Mouse (Mus musculus): Measurements from ENCODE around the gene Zfand3.

DNA sequence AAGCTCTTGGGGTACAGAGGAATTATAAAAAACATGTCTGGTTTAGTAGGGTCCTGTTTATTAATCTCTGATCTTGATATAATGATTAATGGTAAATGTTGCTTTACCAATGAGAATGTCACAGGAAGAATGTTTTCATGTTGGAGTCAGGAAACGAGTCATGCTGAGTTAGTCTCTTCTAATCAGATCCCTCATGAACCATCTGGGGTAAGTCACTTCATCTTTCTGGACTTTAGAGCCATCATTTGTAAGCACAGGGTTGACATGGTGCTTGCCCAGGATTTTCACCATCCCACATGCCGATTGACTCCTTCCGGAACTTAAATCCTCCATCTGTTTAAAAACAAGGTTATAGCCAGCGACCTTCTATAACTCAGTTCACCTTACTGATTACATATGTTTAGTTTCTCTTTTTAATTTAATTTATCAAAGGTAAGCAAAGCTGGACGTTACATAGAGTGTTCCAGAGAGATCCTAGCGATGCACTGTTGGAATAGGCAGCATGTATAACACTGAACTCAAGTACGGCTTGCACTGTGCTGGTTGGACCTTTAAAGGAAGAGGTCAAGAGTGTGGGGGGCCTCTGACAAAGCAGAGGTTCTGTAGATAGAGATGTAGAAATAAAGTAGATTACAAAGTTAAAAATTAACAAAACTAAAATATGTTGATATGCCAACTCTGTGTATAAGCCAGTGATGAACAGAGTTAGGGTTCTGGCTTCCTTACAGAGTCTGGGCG is 56.7 kb downstream of the Zfand3 start:
- TF ChIP-seq CTCF (IDR thresholded peaks at IDR 0.05; ENCODE audit: borderline replicate concordance, extremely low read depth, insufficient read depth, insufficient read length) (no peak), POLR2A (IDR thresholded peaks at IDR 0.05; ENCODE audit: borderline replicate concordance, extremely low read depth, insufficient read depth, insufficient read length, poor library complexity, severe bottlenecking) (no peak)
